ENCODE assay signal across 8 mouse cellular contexts in the genomic region with DNA sequence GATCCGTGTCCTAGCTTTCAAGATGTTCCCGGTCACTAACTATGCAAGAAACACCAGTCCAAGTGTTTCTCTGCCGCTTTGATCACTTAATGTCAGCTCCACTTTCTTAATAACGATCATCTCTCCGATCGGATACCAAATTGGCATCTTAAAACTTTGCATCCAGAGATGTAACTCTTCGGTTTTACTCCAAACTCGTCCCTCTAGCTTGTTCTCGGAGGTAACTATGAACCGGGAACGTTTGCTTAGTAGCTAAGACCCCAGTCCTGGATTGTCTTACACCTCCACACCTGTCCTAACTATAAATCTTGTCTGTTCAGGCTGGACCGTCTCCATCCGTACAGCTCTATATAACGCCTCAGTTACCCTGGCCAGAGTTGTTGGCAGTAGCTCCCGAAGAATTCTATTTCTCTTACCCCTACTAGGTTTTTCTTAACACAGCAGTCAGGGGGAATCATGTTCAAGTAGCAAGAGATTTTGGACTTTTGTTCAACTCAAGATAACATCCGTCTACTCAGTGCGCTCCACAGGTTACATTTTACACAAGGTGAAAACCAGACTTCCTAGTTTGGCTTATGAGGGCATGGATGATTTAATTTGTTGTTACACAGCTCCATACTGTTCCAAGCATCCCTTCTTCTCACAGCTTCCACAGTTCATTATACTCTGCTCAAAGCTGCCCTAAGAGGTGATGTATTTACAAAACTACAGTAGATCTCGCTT. TPM values are rescaled to one million over a fixed set of nuclear protein-coding genes. Genes with fewer than 3 reads are reported as not detected.
A peak's percentile ranks its signal among the peaks of the same experiment; 100 is the strongest.
DNase-seq lines count a peak whose midpoint lies in the region; ATAC-seq and TF ChIP-seq lines count a peak whose summit lies in the region.

No protein-coding gene starts in this region.

- no peak for TF ChIP-seq EP300 in heart, postnatal 0 days (IDR thresholded peaks at IDR 0.05; ENCODE audit: low read depth)

- no peak for TF ChIP-seq CTCF in testis, adult 2 months (IDR thresholded peaks at IDR 0.05; ENCODE audit: control insufficient read depth, insufficient read depth, insufficient replicate concordance, low read depth, low read length)
- no peak for TF ChIP-seq CTCF in heart, postnatal 0 days (IDR thresholded peaks at IDR 0.05; ENCODE audit: low read depth)

- peak; percentile 10 for DNase-seq in CD4-positive, CD25-positive, alpha-beta regulatory T cell, adult 2 months (ENCODE audit: low read depth, low spot score)
- DNase-seq in testis, postnatal 10 days (ENCODE audit: low spot score) = no peak
- DNase-seq in heart, postnatal 0 days (ENCODE audit: low spot score) = no peak
- DNase-seq in left cerebral cortex, postnatal 10 days (ENCODE audit: extremely low spot score in 1 of 2, low spot score in 2 of 2) = no peak
- no peak for DNase-seq in layer of hippocampus, postnatal 25 days (ENCODE audit: extremely low spot score in 1 of 2, low spot score in 1 of 2)

- no peaks in the 10 kb centered on the region for H3K27me3 ChIP-seq in testis, adult 2 months (ENCODE audit: control insufficient read depth, insufficient read depth, low read length)
- no peaks in the 10 kb centered on the region for H3K27me3 ChIP-seq in heart, postnatal 0 days (ENCODE audit: control insufficient read depth, insufficient read depth, low read length)
- H3K27me3 ChIP-seq in liver, embryonic 15.5 days = no peaks in the 10 kb centered on the region

- no peak for TF ChIP-seq POLR2A in testis, adult 2 months (IDR thresholded peaks at IDR 0.05; ENCODE audit: control insufficient read depth, low read depth, low read length)

- no peaks in the 10 kb centered on the region for H3K9me3 ChIP-seq in heart, postnatal 0 days (replicated peaks; ENCODE audit: control insufficient read depth, low read length)
- H3K9me3 ChIP-seq in liver, embryonic 15.5 days (replicated peaks) = no peaks in the 10 kb centered on the region

- peak overlapping the region; percentile 99 for H3K27ac ChIP-seq in testis, adult 2 months (ENCODE audit: control insufficient read depth, insufficient read depth, low read depth, low read length)
- peak overlapping the region; percentile 93 for H3K27ac ChIP-seq in heart, postnatal 0 days (ENCODE audit: low read depth)
- H3K27ac ChIP-seq in liver, embryonic 15.5 days (replicated peaks) = peak overlapping the region; percentile 98

- H3K4me1 ChIP-seq in testis, adult 2 months (ENCODE audit: control insufficient read depth, insufficient read depth, low read length) = peaks cover 7% of the 10 kb centered on the region
- H3K4me1 ChIP-seq in heart, postnatal 0 days (ENCODE audit: control insufficient read depth, insufficient read depth) = peaks cover 18% of the 10 kb centered on the region
- peaks cover 32% of the 10 kb centered on the region for H3K4me1 ChIP-seq in liver, embryonic 15.5 days (replicated peaks)

- H3K4me2 ChIP-seq in heart, postnatal 0 days (ENCODE audit: low read depth, low read length) = peak overlapping the region; percentile 97
- peak overlapping the region; percentile 78 for H3K4me2 ChIP-seq in liver, embryonic 15.5 days

- intact Hi-C loops in left cerebral cortex, postnatal 10 days (cut with DNase I) = no loop called here

- peak overlapping the region; percentile 97 for H3K9ac ChIP-seq in heart, postnatal 0 days (replicated peaks; ENCODE audit: low read depth, low read length)
- peak overlapping the region; percentile 98 for H3K9ac ChIP-seq in liver, embryonic 15.5 days

- WGBS in heart, postnatal 0 days = 7% methylated on average over 18 of the region's 18 CpGs
- 10% methylated on average over 18 of the region's 18 CpGs for WGBS in liver, embryonic 15.5 days (ENCODE audit: insufficient replicate concordance)

- ATAC-seq in CD4-positive, CD25-positive, alpha-beta regulatory T cell, adult 4 months = no peak
- no peak for ATAC-seq in heart, postnatal 0 days (ENCODE audit: insufficient read depth, low read depth)
- ATAC-seq in liver, embryonic 15.5 days (ENCODE audit: insufficient read depth) = no peak

- H3K36me3 ChIP-seq in testis, adult 2 months (ENCODE audit: control insufficient read depth, insufficient read depth, low read length) = no peaks in the 10 kb centered on the region
- no peaks in the 10 kb centered on the region for H3K36me3 ChIP-seq in heart, postnatal 0 days (replicated peaks; ENCODE audit: control insufficient read depth, insufficient read depth, low read length)
- H3K36me3 ChIP-seq in liver, embryonic 15.5 days (replicated peaks) = 0 out of 2 replicates have a peak, but pooled peaks cover 7% of the 10 kb centered on the region

- peak overlapping the region; percentile 99 for H3K4me3 ChIP-seq in testis, adult 2 months (ENCODE audit: control insufficient read depth, low read depth, low read length)
- H3K4me3 ChIP-seq in heart, postnatal 0 days (ENCODE audit: low read depth, low read length) = peak overlapping the region; percentile 91
- peak overlapping the region; percentile 84 for H3K4me3 ChIP-seq in liver, embryonic 15.5 days (replicated peaks)

RNA-seq across cellular contexts. Expression of gene Lsm14a, which starts 2.8 kb away (rescaled TPM):
- 10 to 100 TPM; 30.7 to 49.8 TPM for polyA plus RNA-seq in CD4-positive, CD25-positive, alpha-beta regulatory T cell, adult 4 months (2017; shearing (Covaris generic))
- 34.0 and 36.7 TPM in 2 replicates for polyA plus RNA-seq in testis, adult 2 months (2012; rRNA removed)
- 41.4 and 57.2 TPM in 2 replicates for total RNA-seq in heart, postnatal 0 days (2014; rRNA removed; ENCODE audit: low replicate concordance)
- polyA plus RNA-seq in heart, postnatal 0 days (2015; fragmentation: Nextera tagmentation; extraction: Ambion mirVana) = 40.7 and 44.7 TPM in 2 replicates
- 41.3 and 41.6 TPM in 2 replicates for polyA plus RNA-seq in liver, embryonic 15.5 days (2015; fragmentation: Nextera tagmentation; extraction: Ambion mirVana)
- 10 to 100 TPM; 56.0 to 73.4 TPM for total RNA-seq in left cerebral cortex, postnatal 10 days (2021)
- 10 to 100 TPM; 70.9 to 76.2 TPM for total RNA-seq in layer of hippocampus, postnatal 25 days (2021)
